Mouse (Mus musculus): ENCODE data around the gene Epha1.

The Epha1 gene

GRCm38 (mm10) chr6:42353180-42353579 lies 19.9 kb downstream of the Epha1 start:
- DNase-seq, result no peak

DNA sequence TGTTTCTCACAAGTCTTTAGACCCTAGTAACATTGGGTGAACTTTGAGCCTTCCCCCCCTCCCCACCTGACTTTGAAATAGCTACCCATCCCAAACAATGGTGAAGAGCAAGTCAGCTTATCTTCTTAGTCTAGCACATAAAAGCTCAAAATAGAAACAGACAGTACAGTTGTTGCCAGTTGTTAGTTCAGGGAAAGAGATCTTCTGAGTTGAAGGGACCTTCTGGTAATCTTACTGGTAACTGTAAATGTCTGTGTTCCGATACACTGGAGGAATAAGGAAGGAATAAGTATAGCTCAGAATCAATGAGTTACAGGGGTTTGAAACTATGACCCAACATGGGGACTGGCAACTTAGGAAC lies 20.6 kb downstream of the Epha1 start:
- DNase-seq, result no peak

DNA sequence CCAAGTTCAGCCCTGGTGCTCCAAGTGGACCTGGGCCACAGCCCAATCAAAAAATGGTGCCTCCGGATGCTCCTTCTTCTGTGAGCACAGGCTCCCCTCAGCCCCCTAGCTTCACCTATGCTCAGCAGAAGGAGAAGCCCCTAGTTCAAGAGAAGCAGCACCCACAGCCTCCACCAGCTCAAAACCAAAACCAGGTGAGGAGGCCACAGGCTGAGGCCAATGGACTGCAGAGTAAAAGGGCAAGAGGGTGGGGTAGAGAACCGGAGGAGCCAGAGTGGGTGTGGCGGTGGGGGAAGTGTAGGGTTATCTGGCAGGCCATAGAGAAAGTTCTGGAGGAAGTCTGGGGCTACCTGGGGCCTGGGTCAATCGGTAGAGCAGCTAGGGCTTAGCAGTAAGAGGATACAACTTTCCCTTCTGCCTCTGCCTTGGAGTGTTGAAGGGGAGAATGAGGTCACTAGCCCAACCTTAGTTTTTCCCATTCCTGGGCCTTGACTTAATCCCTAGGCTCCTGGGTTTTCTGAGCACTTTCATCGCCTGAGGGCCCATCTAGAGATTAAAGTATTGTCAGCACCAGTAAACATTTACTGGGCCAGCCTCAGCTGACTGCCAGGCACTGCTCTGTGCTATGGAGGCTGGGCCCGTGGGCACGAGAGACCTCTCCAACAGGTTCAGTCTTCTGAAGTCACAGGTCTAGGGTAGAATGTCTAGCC lies 21.1 kb downstream of the Epha1 start:
- peak in 1 of 2 experiments; percentile 3 for DNase-seq

- peak in 1 of 2 experiments; percentile 19 for DNase-seq
These were observed 21.9 kb downstream of the Epha1 start for GRCm38 (mm10) chr6:42350968-42351775.

DNA sequence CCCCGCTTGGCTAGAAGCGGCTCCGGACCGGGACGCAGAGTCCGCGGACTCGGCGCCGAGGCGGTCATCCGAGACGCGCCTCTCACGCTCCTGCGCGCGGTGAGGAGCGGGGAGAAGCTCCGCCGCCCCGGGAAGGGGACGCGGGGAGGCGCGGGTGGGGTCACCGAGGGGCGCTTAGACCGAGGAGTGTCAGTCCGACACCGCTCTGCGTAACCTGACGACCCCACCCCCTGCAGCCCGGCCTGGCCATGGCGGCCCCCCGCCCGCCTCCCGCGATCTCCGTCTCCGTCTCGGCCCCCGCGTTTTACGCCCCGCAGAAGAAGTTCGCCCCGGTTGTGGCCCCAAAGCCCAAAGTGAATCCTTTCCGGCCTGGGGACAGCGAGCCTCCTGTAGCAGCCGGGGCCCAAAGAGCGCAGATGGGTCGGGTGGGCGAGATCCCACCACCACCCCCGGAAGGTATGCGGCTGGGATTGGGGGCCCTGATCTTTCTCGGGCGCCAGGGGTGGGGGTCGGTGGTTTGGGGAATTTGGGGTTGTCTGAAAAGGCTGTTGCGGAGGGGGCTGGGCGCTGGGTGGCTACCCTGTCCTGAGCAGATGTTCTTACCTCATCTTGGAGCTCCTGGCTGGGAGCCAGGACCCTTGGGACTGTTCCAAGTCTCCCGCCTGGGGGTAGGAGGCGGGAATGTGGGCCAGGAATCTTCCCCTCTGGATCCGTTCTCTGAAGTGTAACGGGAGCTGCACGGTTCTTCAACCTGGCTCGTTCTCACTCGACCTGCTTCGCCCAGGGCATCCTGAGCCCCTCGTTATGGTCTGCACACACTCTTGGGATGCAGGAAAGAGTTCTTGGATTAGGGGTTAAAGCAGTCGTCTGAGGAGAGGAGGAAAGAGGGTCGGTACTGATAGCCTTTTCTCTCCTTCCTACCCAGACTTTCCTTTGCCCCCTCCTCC lies 22.8 kb downstream of the Epha1 start:
- DNase-seq, result peak; percentile 72 to 79

- peak; percentile 88 to 91 for DNase-seq
These were observed 23.5 kb downstream of the Epha1 start, which contains the start of gene Zyx for GRCm38 (mm10) chr6:42349426-42350020. Gene Zyx, plus strand, starts transcription at chr6:42349630.

- peak; percentile 81 to 82 for DNase-seq
These were observed 24.1 kb downstream of the Epha1 start for GRCm38 (mm10) chr6:42349006-42349425.

DNA sequence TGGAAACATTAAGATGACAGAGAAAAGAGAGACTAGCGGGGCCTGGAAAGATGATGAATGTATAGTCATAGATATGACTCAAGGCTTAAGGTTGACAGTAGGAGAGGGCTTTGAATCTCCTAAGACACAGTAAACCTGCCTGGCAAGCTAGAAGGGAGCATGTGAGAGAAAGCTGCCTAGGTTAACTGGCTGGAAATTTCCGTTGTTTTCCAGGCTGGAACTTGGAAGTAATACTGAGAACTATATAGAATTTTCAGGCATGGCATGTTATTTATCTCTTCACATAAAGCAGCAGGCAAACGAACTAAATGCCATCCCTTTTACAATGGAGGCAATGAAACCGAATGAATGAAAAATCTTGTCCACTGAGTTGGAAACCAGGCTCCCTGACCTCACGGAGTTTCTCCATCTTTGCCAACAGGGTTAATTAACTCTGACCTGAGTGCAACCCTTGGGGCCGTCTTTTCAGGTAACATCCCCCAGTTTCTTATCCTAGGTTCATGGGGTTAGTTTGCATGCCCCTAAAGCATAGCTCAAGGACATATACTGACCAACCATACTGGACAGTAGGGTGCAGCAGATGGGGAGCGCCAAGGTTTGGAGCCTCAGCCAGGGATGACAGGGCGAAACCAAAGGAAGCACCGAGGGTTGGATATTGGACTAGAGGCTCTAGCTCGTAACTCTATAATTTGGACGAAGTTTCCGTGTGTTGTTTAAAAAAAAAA lies 24.6 kb downstream of the Epha1 start:
- peak; percentile 63 to 64 for DNase-seq

DNA sequence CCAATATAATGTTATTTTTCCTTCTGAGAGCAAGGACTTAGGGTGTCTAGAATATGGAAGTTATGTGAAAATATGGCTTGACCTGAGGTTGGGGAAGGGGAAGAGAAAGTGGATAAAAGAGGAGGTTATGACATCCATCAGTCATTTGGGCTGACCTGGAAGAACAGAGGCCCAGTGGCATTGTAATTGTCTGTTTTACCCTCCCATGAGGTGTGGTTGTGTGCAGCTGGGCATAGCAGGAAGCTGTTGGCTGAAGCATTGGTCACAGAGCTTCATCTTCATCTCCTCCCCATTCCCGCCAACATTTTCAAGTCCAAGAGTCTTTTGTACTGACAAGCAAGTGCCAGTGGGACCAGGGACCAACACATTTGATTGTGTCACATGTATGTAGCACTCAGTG lies 28.8 kb downstream of the Epha1 start:
- peak in 1 of 2 experiments; percentile 6 for DNase-seq

- DNase-seq, result peak; percentile 85 to 88
These were observed 29.5 kb downstream of the Epha1 start for GRCm38 (mm10) chr6:42343361-42344120.

DNA sequence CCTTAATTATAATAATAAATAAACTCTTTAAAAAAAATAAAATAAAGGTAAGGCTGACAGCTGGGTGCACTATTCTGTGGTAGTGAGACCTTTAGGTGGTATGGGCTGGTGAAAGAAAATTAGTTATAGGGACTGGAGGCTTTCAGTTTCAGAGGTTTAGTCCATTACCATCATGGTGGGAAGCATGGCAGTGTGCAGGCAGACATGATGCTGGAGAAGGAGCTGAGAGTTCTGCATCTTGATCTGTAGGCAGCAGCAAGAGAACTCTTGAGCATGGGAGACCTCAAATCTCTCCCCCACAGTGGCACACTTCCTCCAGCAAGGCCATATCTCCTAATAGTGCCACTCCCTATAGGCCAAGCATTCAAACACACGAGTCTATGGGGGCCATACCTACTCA lies 30.9 kb downstream of the Epha1 start:
- peak in 1 of 2 experiments; percentile 1 for DNase-seq

DNA sequence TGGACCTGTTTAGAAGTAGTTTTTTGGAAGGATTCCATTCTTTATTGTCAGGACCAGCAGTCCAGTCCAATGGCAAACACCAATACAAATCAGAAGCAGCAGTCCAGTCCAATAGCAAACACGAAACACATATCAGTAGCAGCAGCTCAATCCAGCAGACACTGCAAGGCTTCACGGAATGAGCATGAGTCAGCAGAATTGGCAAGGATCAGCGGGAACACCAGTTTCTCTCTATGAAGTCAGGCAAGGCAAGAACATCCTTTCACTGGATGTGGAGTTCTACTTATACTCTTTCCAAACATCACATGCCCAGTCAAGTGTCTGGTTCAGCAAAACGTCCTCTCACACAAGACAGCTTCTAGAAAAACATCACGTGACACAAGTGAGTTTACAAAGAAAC lies 33.1 kb downstream of the Epha1 start:
- DNase-seq, result peak in 1 of 2 experiments; percentile 1

DNA sequence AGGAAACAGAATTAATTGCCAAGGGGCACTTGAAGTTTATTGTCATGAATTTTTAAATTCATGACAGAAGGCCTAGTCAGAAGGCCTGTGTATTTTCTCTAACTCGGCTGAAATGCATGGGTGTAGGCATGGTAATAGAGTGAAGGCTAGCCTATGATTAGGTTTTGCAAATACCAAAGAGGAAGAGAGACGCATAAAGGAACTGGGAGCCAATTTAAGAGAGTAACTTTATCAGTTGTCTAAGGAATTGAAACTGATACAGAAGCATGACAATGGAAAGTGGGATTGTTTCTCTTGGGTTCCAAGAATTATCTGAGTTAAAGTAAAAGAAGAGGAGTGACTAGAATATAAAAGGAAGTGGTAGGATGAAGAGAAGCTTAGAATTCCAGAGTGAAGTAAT lies 33.9 kb downstream of the Epha1 start:
- no peak for DNase-seq

DNA sequence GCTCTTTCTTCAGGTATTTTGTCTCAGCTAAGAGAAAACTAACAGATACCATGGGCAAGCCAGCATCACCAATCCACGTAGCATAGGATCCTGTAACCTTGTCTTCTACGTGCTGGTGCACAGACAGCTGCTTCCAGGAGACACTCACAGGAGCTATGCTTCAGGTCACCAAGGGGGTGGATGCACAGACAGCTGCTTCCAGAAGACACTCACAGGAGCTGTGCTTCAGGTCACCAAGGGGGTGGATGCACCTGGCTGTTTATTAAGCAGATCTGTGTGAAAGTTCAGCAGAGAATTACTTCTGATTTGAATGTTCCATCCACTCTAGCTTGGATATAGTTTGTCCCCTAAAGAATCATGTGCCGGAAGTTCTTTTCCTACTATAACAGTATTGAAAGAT lies 42.1 kb downstream of the Epha1 start:
- no peak for DNase-seq

DNA sequence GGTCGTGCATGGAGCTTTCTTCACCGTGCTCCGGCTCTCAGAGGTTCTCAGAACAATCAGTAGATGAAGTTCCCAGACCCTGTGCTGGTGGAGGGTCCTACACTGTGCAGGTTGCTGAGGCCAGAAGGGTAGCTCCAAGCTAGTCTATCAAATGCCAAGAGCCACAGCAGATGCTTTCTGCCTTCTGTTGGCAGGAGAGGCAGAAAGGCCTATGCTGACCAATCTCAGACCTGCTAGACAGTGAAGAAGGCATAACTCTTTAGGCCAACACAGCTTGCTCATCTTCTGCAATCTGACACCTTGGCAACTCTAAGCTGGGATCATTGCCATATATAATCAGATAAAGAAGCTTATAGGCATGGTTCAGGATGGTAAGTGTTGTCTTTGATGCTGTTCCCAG lies 42.9 kb downstream of the Epha1 start:
- DNase-seq, result peak; percentile 50 to 51

GRCm38 (mm10) chr6:42328757-42329156 lies 44.3 kb downstream of the Epha1 start:
- DNase-seq, result no peak

GRCm38 (mm10) chr6:42326509-42326908 lies 46.6 kb downstream of the Epha1 start:
- no peak for DNase-seq

- peak; percentile 85 to 91 for DNase-seq
These were observed 47.8 kb downstream of the Epha1 start for GRCm38 (mm10) chr6:42325268-42325609.

- DNase-seq, result peak; percentile 78 to 88
These were observed 48.4 kb downstream of the Epha1 start, which contains the start of gene Fam131b for GRCm38 (mm10) chr6:42324482-42325267. Gene Fam131b, minus strand, starts transcription at chr6:42324643.

DNA sequence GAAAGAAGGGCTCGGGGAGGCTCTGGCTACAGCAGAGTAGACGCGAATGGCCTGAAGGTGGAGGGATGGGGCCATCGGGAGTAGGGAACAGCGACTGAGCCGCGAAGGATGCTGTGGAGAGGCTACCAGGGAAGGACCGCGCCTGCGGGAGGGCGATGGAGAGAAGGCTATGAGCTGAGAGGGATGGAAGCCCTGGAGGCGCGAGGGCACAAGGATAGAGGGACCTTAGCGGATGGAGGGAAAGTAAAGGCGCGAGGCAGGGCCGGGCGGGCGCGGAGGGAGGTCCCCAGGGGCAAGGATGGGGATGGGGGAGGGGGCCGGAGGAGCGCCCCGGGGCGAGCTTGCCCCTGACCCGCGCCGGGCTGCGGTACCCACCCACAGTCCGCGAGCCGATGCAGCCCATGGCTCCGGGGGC lies 49.0 kb downstream of the Epha1 start:
- peak; percentile 61 for DNase-seq
